Mouse (Mus musculus) gastrocnemius, postnatal 25 days (tissue): Measurements from ENCODE around the gene C5ar1. TPM values are rescaled to one million over a fixed set of nuclear protein-coding genes. Genes with fewer than 3 reads are reported as not detected.
A peak's percentile ranks its signal among the peaks of the same experiment; 100 is the strongest.
"Not testable (repeated sequence)": the region's sequence is repeated elsewhere in the genome, so short reads cannot be mapped to it uniquely, and the experiment has no call there.

Experiments used
- DNase-seq: peaks from one replicate; pipeline ENCODE4 v3.0.0; 2022
- total RNA-seq, 2 experiments: library from RNA; stranded (reverse); gene quantifications; 1 replicate in 1 of 2; 2 replicates in 1 of 2; pipeline ENCODE4 v1.2.3; 2021

C5ar1 gene
- total RNA-seq, 2 experiments from 2014 or later: 1.6 to 2.9 TPM

GRCm38 (mm10) chr7:16274922-16275890 lies 15.9 kb upstream of the C5ar1 start:
- DNase-seq: no peak

- DNase-seq: peak; percentile 75
Measured at GRCm38 (mm10) chr7:16273766-16274140, 14.4 kb upstream of the C5ar1 start.

- peak; percentile 82 for DNase-seq
Measured at GRCm38 (mm10) chr7:16273081-16273765, 13.9 kb upstream of the C5ar1 start, which contains the start of gene Inafm1. Gene Inafm1, minus strand, starts transcription at chr7:16273617.

GRCm38 (mm10) chr7:16272681-16273080 lies 13.3 kb upstream of the C5ar1 start:
- peak; percentile 44 for DNase-seq

- no peak for DNase-seq
Measured at GRCm38 (mm10) chr7:16271139-16271538, 11.8 kb upstream of the C5ar1 start.

- DNase-seq: not testable (repeated sequence)
Measured at GRCm38 (mm10) chr7:16266593-16266992, 7.3 kb upstream of the C5ar1 start.

- DNase-seq: no peak
Measured at GRCm38 (mm10) chr7:16265856-16266255, 6.5 kb upstream of the C5ar1 start.

- DNase-seq: no peak
Measured at GRCm38 (mm10) chr7:16263843-16264242, 4.5 kb upstream of the C5ar1 start.

GRCm38 (mm10) chr7:16263015-16263787 lies 3.9 kb upstream of the C5ar1 start:
- peak; percentile 39 for DNase-seq

GRCm38 (mm10) chr7:16261097-16261496 lies 1.8 kb upstream of the C5ar1 start:
- DNase-seq: no peak

GRCm38 (mm10) chr7:16257830-16258229 lies 1.5 kb downstream of the C5ar1 start:
- no peak for DNase-seq

- not testable (repeated sequence) for DNase-seq
Measured at GRCm38 (mm10) chr7:16255963-16256362, 3.4 kb downstream of the C5ar1 start.

- DNase-seq: no peak
Measured at GRCm38 (mm10) chr7:16254195-16254594, 5.1 kb downstream of the C5ar1 start.

GRCm38 (mm10) chr7:16250687-16251086 lies 8.7 kb downstream of the C5ar1 start:
- no peak for DNase-seq

GRCm38 (mm10) chr7:16245958-16246357 lies 13.4 kb downstream of the C5ar1 start:
- DNase-seq: no peak

GRCm38 (mm10) chr7:16244067-16244466 lies 15.3 kb downstream of the C5ar1 start, which contains the start of gene C5ar2:
Gene C5ar2, minus strand, starts transcription at chr7:16244154.
- DNase-seq: no peak

- no peak for DNase-seq
Measured at GRCm38 (mm10) chr7:16242198-16242597, 17.1 kb downstream of the C5ar1 start.

GRCm38 (mm10) chr7:16241787-16242186 lies 17.6 kb downstream of the C5ar1 start:
- no peak for DNase-seq

GRCm38 (mm10) chr7:16240978-16241303 lies 18.4 kb downstream of the C5ar1 start:
- no peak for DNase-seq

- DNase-seq: no peak
Measured at GRCm38 (mm10) chr7:16240281-16240977, 18.9 kb downstream of the C5ar1 start.

- peak; percentile 68 for DNase-seq
Measured at GRCm38 (mm10) chr7:16239554-16239997, 19.8 kb downstream of the C5ar1 start.

GRCm38 (mm10) chr7:16229869-16230268 lies 29.5 kb downstream of the C5ar1 start:
- DNase-seq: no peak
